ENCODE assay signal across 9 mouse cellular contexts in the genomic region with DNA sequence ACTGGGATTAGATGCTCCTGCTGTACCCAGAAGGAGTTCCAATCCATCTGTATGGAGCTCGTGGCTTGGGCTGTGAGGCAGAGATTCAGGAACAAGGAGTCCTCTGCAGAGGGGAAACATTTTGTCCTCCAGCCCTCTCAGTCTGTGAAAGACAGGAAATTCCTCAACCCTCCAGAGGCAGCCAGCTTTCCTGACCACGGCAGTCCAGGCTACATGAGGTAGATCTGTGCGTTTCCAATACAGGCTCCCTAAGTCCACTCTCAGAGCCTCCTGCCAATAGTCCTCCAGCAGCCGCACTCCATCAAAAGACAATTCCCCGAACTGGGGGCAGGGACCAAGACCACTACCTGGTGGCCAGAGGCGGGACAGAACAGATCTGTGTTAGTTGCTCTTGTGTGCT.
DNase-seq lines count a peak whose midpoint lies in the region; ATAC-seq and TF ChIP-seq lines count a peak whose summit lies in the region.
"Had no signal": no experiment of that assay in that cellular context is flagged by ENCODE, and none has a peak within 500 bp of the region (broad histone marks: within the 10 kb centered on the region; RNA-seq: fewer than 3 reads in every experiment).

No protein-coding gene starts in this region.

- H3K27me3 ChIP-seq in testis, adult 2 months (ENCODE audit: control insufficient read depth, insufficient read depth, low read length): no peaks in the 10 kb centered on the region
- H3K27me3 ChIP-seq in limb, embryonic 12.5 days: no peaks in the 10 kb centered on the region
- H3K27me3 ChIP-seq: midbrain, embryonic 12.5 days had no signal

- TF ChIP-seq POLR2A in testis, adult 2 months (IDR thresholded peaks at IDR 0.05; ENCODE audit: control insufficient read depth, low read depth, low read length): no peak

- H3K27ac ChIP-seq in testis, adult 2 months (ENCODE audit: control insufficient read depth, insufficient read depth, low read depth, low read length): 0 out of 2 replicates have a peak overlapping the region, but pooled peaks have one; percentile 18
- H3K27ac ChIP-seq in limb, embryonic 12.5 days: peak overlapping the region; percentile 88
- H3K27ac ChIP-seq: midbrain, embryonic 12.5 days had no signal

- no peaks in the 10 kb centered on the region for H3K36me3 ChIP-seq in testis, adult 2 months (ENCODE audit: control insufficient read depth, insufficient read depth, low read length)
- no peaks in the 10 kb centered on the region for H3K36me3 ChIP-seq in limb, embryonic 12.5 days
- H3K36me3 ChIP-seq: midbrain, embryonic 12.5 days had no signal

- no peak overlapping the region for H3K9ac ChIP-seq in limb, embryonic 12.5 days (replicated peaks)
- H3K9ac ChIP-seq: midbrain, embryonic 12.5 days had no signal

- no peak overlapping the region for H3K4me3 ChIP-seq in testis, adult 2 months (ENCODE audit: control insufficient read depth, low read depth, low read length)
- no peak overlapping the region for H3K4me3 ChIP-seq in limb, embryonic 12.5 days (replicated peaks)
- H3K4me3 ChIP-seq: midbrain, embryonic 12.5 days had no signal

- H3K4me1 ChIP-seq in testis, adult 2 months (ENCODE audit: control insufficient read depth, insufficient read depth, low read length): no peaks in the 10 kb centered on the region
- H3K4me1 ChIP-seq in limb, embryonic 12.5 days (replicated peaks): peaks cover 32% of the 10 kb centered on the region
- H3K4me1 ChIP-seq: midbrain, embryonic 12.5 days had no signal

- 57% methylated on average over 6 of the region's 6 CpGs for WGBS in limb, embryonic 12.5 days

- 0 out of 2 replicates have a peak, but pooled peaks cover 3% of the 10 kb centered on the region for H3K9me3 ChIP-seq in limb, embryonic 12.5 days
- H3K9me3 ChIP-seq: midbrain, embryonic 12.5 days had no signal

- H3K4me2 ChIP-seq in limb, embryonic 12.5 days: no peak overlapping the region; the same call in 1 of the 2 replicates
- H3K4me2 ChIP-seq: midbrain, embryonic 12.5 days had no signal

- no peak for TF ChIP-seq CTCF in testis, adult 2 months (IDR thresholded peaks at IDR 0.05; ENCODE audit: control insufficient read depth, insufficient read depth, insufficient replicate concordance, low read depth, low read length)

- peak; percentile 22; the same call in 1 of the 2 replicates for ATAC-seq in limb, embryonic 12.5 days (ENCODE audit: insufficient number of reproducible peaks, insufficient read depth, low FRiP score, low TSS enrichment, low read depth)

- DNase-seq in testis, postnatal 10 days (ENCODE audit: low spot score): no peak
- DNase-seq in heart, postnatal 4 days: peak; percentile 64
- no peak for DNase-seq in cerebellum, adult 11-12 months
- no peak for DNase-seq in right cerebral cortex, adult 2 months (ENCODE audit: low spot score in 2 of 2)
- no peak for DNase-seq in urinary bladder, postnatal 10 days (ENCODE audit: low spot score)
- no peak for DNase-seq in cerebellum, adult 8-10 months
